Mouse (Mus musculus) thymus, postnatal 36 days (tissue): Measurements from ENCODE around the gene Lyzl4.
"Not testable (repeated sequence)": the region's sequence is repeated elsewhere in the genome, so short reads cannot be mapped to it uniquely, and the experiment has no call there.

Experiments
- DNase-seq, 2 experiments: peaks; one replicate each; pipeline ENCODE4 v3.0.0; 2022; ENCODE audit warnings: mixed read lengths in 2 of 2

Lyzl4 gene

GRCm38 (mm10) chr9:121600201-121600860, 41.6 kb downstream of the Lyzl4 start:
- DNase-seq = no peak

GRCm38 (mm10) chr9:121599551-121599950, 42.3 kb downstream of the Lyzl4 start:
- no peak for DNase-seq

- no peak for DNase-seq
These were observed 43.8 kb downstream of the Lyzl4 start for GRCm38 (mm10) chr9:121598106-121598505.

- DNase-seq = no peak
These were observed 47.1 kb downstream of the Lyzl4 start for GRCm38 (mm10) chr9:121594771-121595170.

- DNase-seq = not testable (repeated sequence)
These were observed 48.1 kb downstream of the Lyzl4 start for GRCm38 (mm10) chr9:121593768-121594167.

GRCm38 (mm10) chr9:121592948-121593550, 48.8 kb downstream of the Lyzl4 start:
- DNase-seq = no peak

- DNase-seq = no peak
These were observed 52.4 kb downstream of the Lyzl4 start for GRCm38 (mm10) chr9:121589533-121589932.

GRCm38 (mm10) chr9:121574380-121574779, 67.5 kb downstream of the Lyzl4 start:
- DNase-seq = no peak

- no peak for DNase-seq
These were observed 73.4 kb downstream of the Lyzl4 start for GRCm38 (mm10) chr9:121568451-121568850.

- DNase-seq = no peak
These were observed 75.5 kb downstream of the Lyzl4 start for GRCm38 (mm10) chr9:121566387-121566786.

GRCm38 (mm10) chr9:121563276-121563675, 78.6 kb downstream of the Lyzl4 start:
- DNase-seq = no peak

- no peak for DNase-seq
These were observed 81.4 kb downstream of the Lyzl4 start for GRCm38 (mm10) chr9:121560515-121560914.

- DNase-seq = no peak
These were observed 83.7 kb downstream of the Lyzl4 start for GRCm38 (mm10) chr9:121558167-121558566.

- no peak for DNase-seq
These were observed 85.0 kb downstream of the Lyzl4 start for GRCm38 (mm10) chr9:121556913-121557312.

- DNase-seq = no peak
These were observed 86.4 kb downstream of the Lyzl4 start for GRCm38 (mm10) chr9:121555395-121556000.

GRCm38 (mm10) chr9:121553643-121554042, 88.3 kb downstream of the Lyzl4 start:
- DNase-seq = no peak

GRCm38 (mm10) chr9:121550327-121550771, 91.5 kb downstream of the Lyzl4 start:
- no peak for DNase-seq

GRCm38 (mm10) chr9:121549444-121549843, 92.5 kb downstream of the Lyzl4 start:
- no peak for DNase-seq

GRCm38 (mm10) chr9:121549010-121549409, 92.9 kb downstream of the Lyzl4 start:
- DNase-seq = no peak

- no peak for DNase-seq
These were observed 94.5 kb downstream of the Lyzl4 start for GRCm38 (mm10) chr9:121547431-121547830.

- DNase-seq = no peak
These were observed 100.4 kb downstream of the Lyzl4 start for GRCm38 (mm10) chr9:121541530-121541929.

GRCm38 (mm10) chr9:121532626-121533025, 109.3 kb downstream of the Lyzl4 start:
- no peak for DNase-seq

GRCm38 (mm10) chr9:121528605-121529357, 113.1 kb downstream of the Lyzl4 start:
- DNase-seq = no peak
